Mouse (Mus musculus) forebrain, postnatal 0 days (tissue): ENCODE data around the gene Sit1. TPM values are rescaled to one million over a fixed set of nuclear protein-coding genes. Genes with fewer than 3 reads are reported as not detected.

ENCODE experiments used
- ATAC-seq: fragments of 200-750 bp; cut with Nextera tagmentation; 2 replicates; pipeline ENCODE4 v1.8.0; 2017; ENCODE audit warnings: mild to moderate bottlenecking, moderate library complexity
- DNase-seq: peaks from one replicate; pipeline ENCODE4 v3.0.0-alpha.2; 2015
- H3K27ac ChIP-seq: fragments of 300-500 bp; sonication (generic); 2 replicates; pipeline ENCODE4 v1.5.1; 2014; ENCODE audit warnings: low read depth, mild to moderate bottlenecking, antibody characterized with exemption, low read length, moderate library complexity, mixed read lengths
- H3K27me3 ChIP-seq: fragments of 300-500 bp; sonication (generic); 2 replicates; pipeline ENCODE4 v1.6.1; 2014; ENCODE audit warnings: mild to moderate bottlenecking, low read length, mixed read lengths; ENCODE audit not compliant: insufficient read depth
- H3K36me3 ChIP-seq: fragments of 300-500 bp; sonication (generic); 2 replicates; pipeline ENCODE4 v1.6.1; 2014; ENCODE audit warnings: mild to moderate bottlenecking, moderate library complexity; ENCODE audit not compliant: insufficient read depth
- H3K4me1 ChIP-seq: fragments of 300-500 bp; sonication (generic); 2 replicates; pipeline ENCODE4 v1.6.1; 2014; ENCODE audit warnings: antibody characterized with exemption; ENCODE audit not compliant: insufficient read depth
- H3K4me2 ChIP-seq: fragments of 300-500 bp; sonication (generic); 2 replicates; pipeline ENCODE4 v1.6.1; 2014; ENCODE audit warnings: low read depth, mild to moderate bottlenecking, moderate library complexity
- H3K4me3 ChIP-seq: fragments of 300-500 bp; sonication (generic); 2 replicates; pipeline ENCODE4 v1.5.1; 2014; ENCODE audit warnings: low read depth, low read length, mixed read lengths
- H3K9ac ChIP-seq: fragments of 300-500 bp; sonication (generic); 2 replicates; pipeline ENCODE4 v1.6.1; 2014; ENCODE audit warnings: mild to moderate bottlenecking
- H3K9me3 ChIP-seq: fragments of 300-500 bp; sonication (generic); 2 replicates; pipeline ENCODE4 v1.6.1; 2016; ENCODE audit warnings: low read length
- CTCF ChIP-seq: sonication (generic); IDR thresholded peaks from 2 replicates; pipeline ENCODE4 v1.5.1; 2016; ENCODE audit warnings: antibody characterized with exemption, control low read depth, low read depth
- whole genome bisulfite sequencing: fragments of 180-500 bp; shearing (Covaris S2); extraction: QIAGEN DNeasy Blood & Tissue Kit; methylation state at CpG from one replicate; pipeline ENCODE4 v1.1.7; 2014; 5-methylcytosine and 5-hydroxymethylcytosine counted together
- polyA plus RNA-seq: library from polyadenylated mRNA; unstranded; fragments of >200 nt; fragmentation: Nextera tagmentation; extraction: Ambion mirVana; gene quantifications from 2 replicates; pipeline ENCODE4 v1.2.1, GENCODE M21; 2015
- total RNA-seq: library from RNA; depleted of rRNA; stranded (reverse); fragments of >200 nt; gene quantifications from 2 replicates; pipeline ENCODE4 v1.2.3, GENCODE M21; 2014

Gene Sit1
- total and polyA plus RNA-seq, 2 experiments from 2014 or later = not detected

DNA sequence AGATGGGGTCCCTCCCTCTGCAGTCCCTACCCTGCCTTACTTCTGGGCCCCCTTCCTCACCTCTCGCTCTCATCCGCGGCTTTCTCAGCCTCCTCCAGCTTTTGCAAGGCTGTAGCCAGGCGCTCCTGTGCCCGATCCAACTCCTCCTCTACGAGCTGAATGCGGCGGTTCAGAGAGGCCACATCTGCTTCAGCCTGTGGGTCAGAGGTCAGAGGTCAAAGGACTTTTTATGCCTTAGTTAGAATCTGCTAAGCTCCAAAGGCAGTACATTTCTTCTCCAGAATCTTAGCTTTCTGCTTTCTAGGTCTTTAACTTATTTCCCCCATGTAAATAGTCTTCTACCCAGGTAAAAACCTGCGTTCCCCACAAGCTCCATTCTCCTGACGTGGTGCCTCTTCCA, 36.0 kb upstream of the Sit1 start:
- peak overlapping the region; percentile 34 for H3K4me2 ChIP-seq
- no peak overlapping the region for H3K4me3 ChIP-seq
- WGBS = 17% methylated on average over 10 of the region's 10 CpGs

DNA sequence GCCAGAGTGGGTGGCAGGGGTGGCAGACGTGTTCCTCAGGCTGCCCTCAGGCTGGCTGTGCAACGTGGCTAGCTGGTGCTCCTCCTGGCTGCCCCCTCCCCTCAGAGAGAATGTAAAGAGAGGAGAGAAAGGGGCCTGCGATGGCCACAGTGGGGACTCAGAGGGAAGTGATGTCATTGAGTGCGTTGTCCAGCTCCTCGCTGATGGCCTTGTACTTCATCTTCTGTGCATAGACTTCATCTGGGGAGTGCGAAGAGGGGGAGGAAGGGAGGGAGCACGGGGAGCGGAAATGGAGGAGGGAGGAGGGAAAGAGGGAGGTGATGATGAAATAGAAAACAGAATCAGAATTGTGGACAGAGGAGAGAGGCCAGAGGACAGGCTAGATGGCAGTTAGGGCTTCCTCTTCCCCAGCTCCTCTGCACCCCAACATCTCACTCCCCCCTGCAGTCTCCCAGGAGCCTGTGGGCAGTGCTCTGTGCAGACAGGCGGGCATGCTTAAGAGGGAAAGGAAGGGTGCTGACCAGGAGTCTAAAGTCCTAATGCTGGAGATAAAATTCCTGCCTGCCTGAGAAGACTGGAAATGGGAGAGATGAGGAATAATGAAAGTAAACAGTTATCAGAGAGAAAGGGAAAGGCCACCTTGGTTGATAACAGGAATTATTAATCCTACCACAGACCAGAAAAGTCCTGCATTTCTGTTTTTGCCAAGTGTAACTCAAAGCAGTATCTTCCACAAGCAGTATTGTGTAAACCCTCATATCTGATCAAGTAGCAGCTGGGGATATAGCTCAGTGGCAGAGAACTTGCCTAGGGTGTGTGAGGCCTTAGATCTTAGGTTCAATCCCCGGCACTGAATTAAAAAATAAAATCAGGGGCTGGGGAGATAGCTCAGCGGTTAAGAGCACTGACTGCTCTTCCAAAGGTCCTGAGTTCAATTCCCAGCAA, 32.5 kb upstream of the Sit1 start:
- WGBS = 74% methylated on average over 11 of the region's 11 CpGs
- no peak for TF ChIP-seq CTCF
- Histone ChIP-seq H3K4me3 (no peak overlapping the region), H3K4me1 (no peaks in the 10 kb centered on the region), H3K9me3 (no peaks in the 10 kb centered on the region), H3K9ac (no peak overlapping the region), H3K27me3 (no peaks in the 10 kb centered on the region), H3K4me2 (no peak overlapping the region), H3K27ac (no peak overlapping the region), H3K36me3 (no peaks in the 10 kb centered on the region)
- no peak for ATAC-seq
- no peak for DNase-seq

More for the DNA sequence above, 36.0 kb upstream of the Sit1 start:
- Histone ChIP-seq H3K9me3 (no peaks in the 10 kb centered on the region), H3K36me3 (no peaks in the 10 kb centered on the region), H3K4me1 (no peaks in the 10 kb centered on the region), H3K9ac (no peak overlapping the region), H3K27ac (no peak overlapping the region), H3K27me3 (peaks cover 8% of the 10 kb centered on the region)
- DNase-seq (no peak), ATAC-seq (no peak)
- no peak for TF ChIP-seq CTCF

DNA sequence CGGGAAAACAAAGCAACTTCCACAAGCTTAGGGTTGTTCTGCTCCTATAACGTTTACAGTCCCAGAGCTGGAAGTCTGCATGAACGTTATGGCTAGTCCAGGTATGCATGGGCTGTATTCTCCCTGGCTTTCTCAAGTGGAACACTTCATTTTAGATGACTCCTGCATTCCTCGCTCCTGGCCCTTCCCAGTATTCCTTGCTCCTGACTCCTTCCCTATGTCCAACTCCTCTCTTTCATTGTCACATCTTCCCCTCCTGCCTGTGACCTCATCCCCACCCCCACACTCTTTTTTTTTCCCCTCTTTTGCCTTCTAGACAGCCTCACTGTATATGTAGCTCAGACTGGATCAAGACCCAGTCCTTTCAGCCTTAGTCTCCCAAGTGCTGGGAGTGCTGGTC, 30.3 kb upstream of the Sit1 start:
- WGBS = 83% methylated on average over 4 of the region's 4 CpGs
- Histone ChIP-seq H3K4me1 (no peaks in the 10 kb centered on the region), H3K4me3 (no peak overlapping the region), H3K9ac (no peak overlapping the region), H3K27ac (no peak overlapping the region), H3K27me3 (peaks cover 3% of the 10 kb centered on the region; the same call in 1 of the 2 replicates), H3K4me2 (no peak overlapping the region), H3K9me3 (no peaks in the 10 kb centered on the region), H3K36me3 (no peaks in the 10 kb centered on the region)
- no peak for DNase-seq
- TF ChIP-seq CTCF = no peak
- ATAC-seq = no peak

DNA sequence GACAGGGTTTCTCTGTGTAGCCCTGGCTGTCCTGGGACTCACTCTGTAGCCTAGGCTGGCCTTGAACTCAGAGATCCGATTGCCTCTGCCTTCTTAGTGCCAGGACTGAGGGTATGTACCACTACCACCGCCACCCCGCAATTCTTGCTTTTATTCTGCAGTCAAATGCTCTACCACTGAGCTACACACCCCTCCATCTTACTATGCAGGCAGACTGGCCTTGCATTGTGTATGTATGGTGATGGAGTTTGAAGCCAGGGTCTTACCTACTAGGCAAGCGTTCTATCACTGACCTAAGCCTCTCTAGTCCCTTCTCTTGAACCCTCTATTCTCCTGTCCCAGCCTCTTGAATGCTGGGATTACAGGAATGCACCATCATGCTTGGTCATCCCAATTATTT, 29.8 kb upstream of the Sit1 start:
- Histone ChIP-seq H3K4me2 (no peak overlapping the region), H3K27ac (no peak overlapping the region), H3K36me3 (no peaks in the 10 kb centered on the region), H3K4me3 (no peak overlapping the region), H3K9ac (no peak overlapping the region), H3K9me3 (no peaks in the 10 kb centered on the region), H3K4me1 (0 out of 2 replicates have a peak, but pooled peaks cover 2% of the 10 kb centered on the region), H3K27me3 (peaks cover 3% of the 10 kb centered on the region; the same call in 1 of the 2 replicates)
- no peak for TF ChIP-seq CTCF
- DNase-seq = no peak
- no peak for ATAC-seq
- WGBS = 88% methylated on average over 4 of the region's 4 CpGs

DNA sequence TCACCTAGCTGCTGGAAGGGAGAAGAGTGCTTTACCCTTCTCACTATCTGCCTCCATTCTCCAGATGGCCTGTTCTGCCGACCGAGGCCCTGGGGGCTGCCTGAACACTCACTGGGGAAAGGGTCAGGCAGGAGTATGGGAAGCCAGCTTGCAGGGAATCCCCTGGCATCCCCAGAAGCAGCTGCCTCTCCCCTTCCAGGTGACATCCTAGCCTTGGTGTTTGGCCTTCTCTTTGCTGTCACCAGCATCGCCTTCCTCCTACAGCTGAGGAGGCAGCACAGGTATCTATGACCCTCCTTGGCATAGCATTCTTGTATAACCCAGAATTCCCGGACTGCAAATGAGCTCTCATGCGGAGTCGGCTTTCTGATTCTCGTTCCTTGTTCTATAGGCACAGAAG, 29.1 kb upstream of the Sit1 start:
- H3K4me2 ChIP-seq = no peak overlapping the region
- no peaks in the 10 kb centered on the region for H3K9me3 ChIP-seq
- 66% methylated on average over 7 of the region's 7 CpGs for WGBS
- no peak for TF ChIP-seq CTCF
- no peak overlapping the region for H3K9ac ChIP-seq
- no peak overlapping the region for H3K4me3 ChIP-seq
- H3K27me3 ChIP-seq = peaks cover 3% of the 10 kb centered on the region
- DNase-seq = no peak
- no peak overlapping the region for H3K27ac ChIP-seq
- H3K4me1 ChIP-seq = 0 out of 2 replicates have a peak, but pooled peaks cover 2% of the 10 kb centered on the region
- no peaks in the 10 kb centered on the region for H3K36me3 ChIP-seq
- no peak for ATAC-seq

DNA sequence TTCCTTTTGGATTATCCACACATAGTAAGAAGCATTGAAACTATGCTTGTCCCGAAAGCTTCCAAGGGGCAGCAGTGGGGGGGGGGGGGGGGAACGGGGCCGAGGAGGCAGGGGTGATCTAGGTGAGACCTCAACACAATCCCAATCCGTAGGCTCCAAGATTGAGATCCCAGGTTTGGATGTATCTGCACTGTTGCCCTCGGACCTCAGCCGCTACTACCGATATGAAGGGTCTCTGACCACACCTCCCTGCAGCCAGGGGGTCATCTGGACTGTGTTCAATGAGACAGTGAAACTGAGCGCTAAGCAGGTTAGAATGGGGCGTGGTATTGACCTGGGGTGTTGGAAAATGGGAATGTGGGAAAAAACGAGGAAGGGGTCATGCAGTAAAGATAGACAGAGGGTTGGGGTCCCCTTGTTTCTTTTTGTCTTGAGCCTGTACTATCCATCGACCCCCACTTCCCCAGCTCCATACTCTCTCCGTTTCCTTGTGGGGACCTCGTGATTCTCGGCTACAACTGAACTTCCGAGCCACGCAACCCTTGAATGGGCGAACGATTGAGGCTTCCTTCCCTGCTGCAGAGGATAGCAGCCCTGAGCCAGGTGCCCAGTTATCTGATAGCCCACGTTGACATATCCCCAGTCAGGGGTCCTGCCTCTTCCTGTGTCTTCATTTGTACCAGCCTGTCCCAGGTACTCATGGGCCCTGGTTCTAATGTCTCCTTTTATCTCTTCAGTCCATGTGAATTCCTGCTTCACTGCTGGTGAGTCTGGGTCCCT, 28.3 kb upstream of the Sit1 start:
- WGBS = 81% methylated on average over 19 of the region's 19 CpGs
- no peak for TF ChIP-seq CTCF
- Histone ChIP-seq H3K9ac (no peak overlapping the region), H3K4me1 (0 out of 2 replicates have a peak, but pooled peaks cover 2% of the 10 kb centered on the region), H3K9me3 (no peaks in the 10 kb centered on the region), H3K4me3 (no peak overlapping the region), H3K36me3 (no peaks in the 10 kb centered on the region), H3K27ac (no peak overlapping the region), H3K27me3 (peaks cover 3% of the 10 kb centered on the region), H3K4me2 (no peak overlapping the region)
- ATAC-seq (no peak), DNase-seq (no peak)
